Mouse (Mus musculus) forebrain, embryonic 13.5 days (tissue): ENCODE measurements around the gene Polr2e. TPM values are rescaled to one million over a fixed set of nuclear protein-coding genes. Genes with fewer than 3 reads are reported as not detected.
"Not testable (repeated sequence)": the region's sequence is repeated elsewhere in the genome, so short reads cannot be mapped to it uniquely, and the experiment has no call there.

Experiments
- ATAC-seq: fragments of 200-750 bp; cut with Nextera tagmentation; 2 replicates; pipeline ENCODE4 v1.8.0; 2017
- H3K27ac ChIP-seq: fragments of 300-500 bp; sonication (generic); 2 replicates; pipeline ENCODE4 v1.5.1; 2015; ENCODE audit warnings: inconsistent platforms, mild to moderate bottlenecking, moderate library complexity
- H3K27me3 ChIP-seq: fragments of 300-500 bp; sonication (generic); 2 replicates; pipeline ENCODE4 v1.6.1; 2015; ENCODE audit warnings: mild to moderate bottlenecking, inconsistent platforms
- H3K36me3 ChIP-seq: fragments of 300-500 bp; sonication (generic); 2 replicates; pipeline ENCODE4 v1.6.1; 2015; ENCODE audit warnings: mild to moderate bottlenecking, inconsistent platforms; ENCODE audit not compliant: poor library complexity, severe bottlenecking
- H3K4me1 ChIP-seq: fragments of 300-500 bp; sonication (generic); 2 replicates; pipeline ENCODE4 v1.6.1; 2015; ENCODE audit warnings: inconsistent platforms
- H3K4me2 ChIP-seq: fragments of 300-500 bp; sonication (generic); 2 replicates; pipeline ENCODE4 v1.6.1; 2015; ENCODE audit warnings: inconsistent platforms, mild to moderate bottlenecking, moderate library complexity
- H3K4me3 ChIP-seq: fragments of 300-500 bp; sonication (generic); 2 replicates; pipeline ENCODE4 v1.5.1; 2015; ENCODE audit warnings: mild to moderate bottlenecking, inconsistent platforms
- H3K9ac ChIP-seq: fragments of 300-500 bp; sonication (generic); 2 replicates; pipeline ENCODE4 v1.6.1; 2015; ENCODE audit warnings: mild to moderate bottlenecking, inconsistent platforms
- H3K9me3 ChIP-seq: fragments of 300-500 bp; sonication (generic); replicated peaks from 2 replicates; pipeline ENCODE4 v1.6.1; 2016; ENCODE audit warnings: inconsistent platforms
- WGBS: fragments of 180-500 bp; shearing (Covaris S2); methylation state at CpG from one replicate; pipeline ENCODE4 v1.1.7; 2015; 5-methylcytosine and 5-hydroxymethylcytosine counted together
- polyA plus RNA-seq: library from polyadenylated mRNA; unstranded; fragments of >200 nt; fragmentation: Nextera tagmentation; extraction: Ambion mirVana; gene quantifications from 2 replicates; pipeline ENCODE4 v1.2.1, GENCODE M21; 2015

Polr2e gene
- polyA plus RNA-seq, 1 experiment from 2014 or later = 193 TPM

DNA sequence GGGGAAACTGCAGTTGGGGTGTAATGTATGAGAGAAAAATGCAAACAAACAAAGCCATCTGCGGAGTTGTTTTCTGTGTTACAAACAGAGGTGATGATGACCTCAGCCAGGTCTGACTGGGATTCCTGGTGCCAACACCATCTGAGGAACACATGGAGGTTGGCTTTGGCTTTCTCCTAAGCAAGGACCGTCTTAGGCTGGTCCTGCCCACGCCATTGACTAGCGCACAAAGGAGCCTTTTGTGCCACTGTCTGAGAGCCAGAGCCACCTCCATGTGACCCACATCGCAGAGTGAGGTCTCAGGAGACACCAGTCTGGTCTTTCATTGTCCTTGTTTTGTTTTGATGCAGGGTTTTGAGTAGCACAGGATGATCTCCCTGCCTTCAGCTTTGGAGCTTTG is 8.8 kb upstream of the Polr2e start:
- no peaks in the 10 kb centered on the region for H3K36me3 ChIP-seq
- WGBS = 3% methylated on average over 5 of the region's 5 CpGs
- peak overlapping the region; percentile 11 for H3K27ac ChIP-seq
- H3K4me3 ChIP-seq = no peak overlapping the region
- H3K4me1 ChIP-seq = peaks cover 19% of the 10 kb centered on the region
- no peaks in the 10 kb centered on the region for H3K9me3 ChIP-seq
- no peak overlapping the region for H3K4me2 ChIP-seq
- H3K9ac ChIP-seq = no peak overlapping the region
- no peak for ATAC-seq
- H3K27me3 ChIP-seq = no peaks in the 10 kb centered on the region

DNA sequence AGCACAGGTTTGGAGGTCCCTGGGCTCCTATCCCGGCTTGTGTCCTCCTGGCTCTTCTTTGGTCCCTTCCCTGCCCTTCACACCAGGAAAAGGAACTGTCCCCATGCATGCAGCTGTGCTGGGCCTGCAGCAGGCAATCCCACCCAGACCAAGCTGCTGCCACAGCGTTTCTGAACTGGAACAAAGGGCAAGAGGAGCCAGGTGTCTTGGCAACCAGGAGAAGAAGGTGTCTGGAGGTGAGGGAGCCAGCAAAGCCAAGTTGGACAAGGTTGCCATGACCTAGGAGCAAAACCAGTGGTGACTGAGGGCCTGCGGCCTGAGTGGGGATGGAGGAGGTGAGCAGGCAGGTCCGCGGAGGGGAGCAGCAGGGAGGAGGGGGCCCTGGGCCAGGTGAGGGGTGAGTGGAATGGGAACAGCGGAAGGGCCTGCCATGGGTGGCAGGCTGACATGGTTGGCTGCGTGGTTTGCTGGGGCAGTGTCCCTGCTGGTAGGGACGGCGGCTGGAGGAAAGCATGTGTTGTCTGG is 7.5 kb upstream of the Polr2e start, which contains the start of gene Gpx4:
TSS of gene Gpx4 (plus strand) at position 126 of the 525 bp plus-strand sequence.
- no peaks in the 10 kb centered on the region for H3K9me3 ChIP-seq
- no peaks in the 10 kb centered on the region for H3K27me3 ChIP-seq
- H3K4me1 ChIP-seq = peaks cover 19% of the 10 kb centered on the region
- H3K9ac ChIP-seq = peak within 1 kb of the TSS; percentile 51
- no peak for ATAC-seq
- WGBS = 50% methylated on average over 9 of the region's 9 CpGs
- no peak within 1 kb of the TSS for H3K4me2 ChIP-seq
- H3K36me3 ChIP-seq = no peaks in the 10 kb centered on the region
- no peak within 1 kb of the TSS for H3K4me3 ChIP-seq
- H3K27ac ChIP-seq = no peak within 1 kb of the TSS

DNA sequence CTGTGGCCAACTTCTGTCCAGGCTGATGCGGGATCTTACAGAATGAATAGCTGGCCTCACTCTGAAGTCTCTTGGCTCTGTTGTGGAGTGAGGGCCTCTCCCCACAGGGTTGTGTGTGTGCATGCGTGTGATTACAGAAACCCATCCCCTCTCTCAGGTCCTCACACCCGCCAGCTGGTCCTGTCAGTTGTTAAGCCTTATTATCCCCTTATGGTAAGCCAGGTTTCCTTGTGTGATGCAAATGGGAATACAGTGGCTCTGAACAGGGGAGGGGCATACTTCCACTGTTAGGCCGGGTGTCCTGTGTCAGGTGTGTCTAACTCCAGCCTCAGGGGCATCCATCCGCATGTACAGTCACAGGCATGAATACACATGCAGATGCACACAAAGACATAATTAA is 6.2 kb upstream of the Polr2e start:
- Histone ChIP-seq H3K27ac (no peak overlapping the region), H3K9me3 (no peaks in the 10 kb centered on the region), H3K27me3 (no peaks in the 10 kb centered on the region), H3K4me2 (no peak overlapping the region), H3K4me1 (peaks cover 19% of the 10 kb centered on the region), H3K36me3 (no peaks in the 10 kb centered on the region), H3K9ac (no peak overlapping the region), H3K4me3 (no peak overlapping the region)
- 0 out of 2 replicates have a peak, but pooled peaks have one; percentile 17 for ATAC-seq
- WGBS = 73% methylated on average over 5 of the region's 5 CpGs

DNA sequence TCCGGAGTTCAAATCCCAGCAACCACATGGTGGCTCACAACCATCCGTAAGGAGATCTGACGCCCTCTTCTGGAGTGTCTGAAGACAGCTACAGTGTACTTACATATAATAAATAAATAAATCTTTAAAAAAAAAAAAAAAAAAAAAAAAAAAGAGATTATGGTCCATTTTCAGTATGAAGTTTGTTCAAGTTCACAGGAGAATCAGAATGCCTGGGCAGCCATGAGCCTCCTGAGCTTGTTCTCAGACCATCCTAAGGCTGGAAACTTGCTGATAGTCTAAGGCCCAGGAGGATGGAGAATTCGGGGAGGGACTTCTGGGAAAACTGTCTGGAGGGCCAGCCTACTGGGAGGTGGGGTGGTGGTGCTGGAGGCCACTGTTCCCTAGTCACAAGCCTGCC is 5.8 kb upstream of the Polr2e start:
- not testable (repeated sequence) for H3K9me3 ChIP-seq, H3K36me3 ChIP-seq, H3K4me3 ChIP-seq, H3K27me3 ChIP-seq, H3K27ac ChIP-seq, ATAC-seq, H3K4me2 ChIP-seq, H3K9ac ChIP-seq
- WGBS = 70% methylated on average over 4 of the region's 4 CpGs
- H3K4me1 ChIP-seq = peaks cover 19% of the 10 kb centered on the region

DNA sequence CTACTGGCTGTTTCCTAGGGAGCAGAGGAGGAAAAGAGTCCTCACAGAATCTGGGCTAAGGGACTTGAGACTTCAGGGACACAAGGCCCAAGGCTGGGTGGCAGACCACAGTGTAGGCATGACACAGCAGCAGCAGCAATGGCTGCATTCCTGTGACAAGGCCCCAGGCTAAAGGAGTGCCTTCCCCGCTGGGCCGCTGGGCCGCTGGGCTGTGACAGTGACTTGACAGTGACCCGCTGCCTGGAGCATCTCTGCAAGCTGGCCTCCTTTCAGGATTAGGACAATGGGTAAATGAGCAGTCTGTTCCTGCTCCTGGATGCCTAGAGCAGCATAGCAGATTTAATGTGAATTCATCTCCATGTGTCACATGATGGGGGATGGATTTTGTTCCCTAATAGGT is 4.5 kb upstream of the Polr2e start:
- 50% methylated on average over 4 of the region's 4 CpGs for WGBS
- Histone ChIP-seq H3K4me1 (peaks cover 19% of the 10 kb centered on the region), H3K27me3 (no peaks in the 10 kb centered on the region), H3K27ac (no peak overlapping the region), H3K9me3 (no peaks in the 10 kb centered on the region), H3K36me3 (no peaks in the 10 kb centered on the region), H3K4me3 (no peak overlapping the region), H3K9ac (peak overlapping the region; percentile 45; the same call in 1 of the 2 replicates), H3K4me2 (no peak overlapping the region)
- ATAC-seq = no peak

DNA sequence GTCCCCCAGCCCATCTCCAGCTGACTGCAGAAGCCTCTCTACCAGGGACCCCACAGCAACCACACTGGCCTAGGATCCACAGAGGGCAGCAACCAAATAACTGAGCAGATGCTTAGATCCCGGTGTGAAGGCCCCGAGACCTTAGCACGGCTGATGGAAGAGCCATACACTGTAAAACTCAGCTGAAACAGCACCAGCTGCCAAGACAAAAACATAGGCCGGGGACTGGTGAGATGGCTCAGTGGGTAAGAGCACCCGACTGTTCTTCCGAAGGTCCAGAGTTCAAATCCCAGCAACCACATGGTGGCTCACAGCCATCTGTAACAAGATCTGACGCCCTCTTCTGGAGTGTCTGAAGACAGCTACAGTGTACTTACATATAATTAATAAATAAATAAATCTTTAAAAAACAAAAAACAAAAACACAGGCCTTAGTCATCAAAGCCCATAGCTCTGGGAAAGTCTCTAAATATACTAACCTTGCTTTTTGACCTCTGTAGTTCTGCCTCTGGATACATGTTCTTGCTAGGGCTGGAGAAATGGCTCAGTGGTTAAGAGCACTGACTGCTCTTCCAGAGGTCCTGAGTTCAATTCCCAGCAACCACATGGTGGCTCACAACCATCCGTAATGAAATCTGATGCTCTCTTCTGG is 1.9 kb upstream of the Polr2e start:
- not testable (repeated sequence) for H3K9ac ChIP-seq, H3K27ac ChIP-seq, H3K4me3 ChIP-seq, H3K4me2 ChIP-seq, H3K9me3 ChIP-seq, H3K27me3 ChIP-seq, ATAC-seq
- H3K4me1 ChIP-seq = peaks cover 16% of the 10 kb centered on the region
- peaks cover 21% of the 10 kb centered on the region for H3K36me3 ChIP-seq
- WGBS = 90% methylated on average over 8 of the region's 8 CpGs

DNA sequence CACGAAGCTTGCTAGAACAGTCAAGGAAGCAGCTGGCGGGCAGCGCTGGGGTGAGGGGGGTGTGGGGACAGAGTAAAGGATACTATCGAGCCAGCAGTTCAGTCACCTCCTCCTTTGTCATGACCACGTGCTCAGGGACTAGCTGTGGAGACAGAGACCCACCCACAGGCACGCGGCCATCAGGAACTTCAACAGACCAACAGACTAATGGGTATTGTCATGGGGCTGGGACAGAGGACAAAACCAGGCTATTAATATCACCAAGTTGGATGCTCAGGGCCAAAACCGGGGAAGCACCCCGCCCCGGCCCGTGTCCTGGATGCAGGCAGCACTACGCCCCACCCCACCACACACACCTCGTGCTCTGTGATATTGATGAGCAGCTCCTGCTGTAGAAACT is 2.8 kb downstream of the Polr2e start:
- Histone ChIP-seq H3K27ac (no peak overlapping the region), H3K9me3 (no peaks in the 10 kb centered on the region), H3K4me1 (peaks cover 13% of the 10 kb centered on the region), H3K36me3 (peaks cover 43% of the 10 kb centered on the region), H3K4me2 (no peak overlapping the region), H3K27me3 (no peaks in the 10 kb centered on the region), H3K9ac (no peak overlapping the region), H3K4me3 (no peak overlapping the region)
- ATAC-seq = no peak
- WGBS = 91% methylated on average over 13 of the region's 13 CpGs

DNA sequence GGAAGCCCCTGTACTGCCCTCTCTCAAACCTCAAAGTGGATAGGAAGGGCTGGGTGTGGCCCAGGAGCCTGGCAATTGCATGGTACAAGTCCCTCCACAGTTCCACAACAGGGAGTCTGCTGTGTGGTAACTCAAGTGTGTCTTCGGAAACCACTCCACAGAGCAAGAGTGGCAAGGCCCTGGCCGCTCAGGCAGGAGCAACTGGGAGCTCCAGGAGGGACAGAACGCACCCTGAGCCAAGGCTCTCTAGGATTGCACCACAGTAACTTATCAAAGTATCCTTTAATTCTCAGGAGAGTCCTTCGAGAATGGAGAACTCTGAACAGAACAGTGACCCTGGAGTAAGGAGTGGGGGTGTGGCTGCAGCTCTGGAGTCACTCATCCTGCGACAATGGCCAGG is 3.9 kb downstream of the Polr2e start:
- H3K27me3 ChIP-seq = no peaks in the 10 kb centered on the region
- no peak overlapping the region for H3K27ac ChIP-seq
- peaks cover 13% of the 10 kb centered on the region for H3K4me1 ChIP-seq
- no peak for ATAC-seq
- peaks cover 43% of the 10 kb centered on the region for H3K36me3 ChIP-seq
- no peak overlapping the region for H3K4me3 ChIP-seq
- H3K9me3 ChIP-seq = no peaks in the 10 kb centered on the region
- 98% methylated on average over 5 of the region's 5 CpGs for WGBS
- H3K9ac ChIP-seq = no peak overlapping the region
- no peak overlapping the region for H3K4me2 ChIP-seq

DNA sequence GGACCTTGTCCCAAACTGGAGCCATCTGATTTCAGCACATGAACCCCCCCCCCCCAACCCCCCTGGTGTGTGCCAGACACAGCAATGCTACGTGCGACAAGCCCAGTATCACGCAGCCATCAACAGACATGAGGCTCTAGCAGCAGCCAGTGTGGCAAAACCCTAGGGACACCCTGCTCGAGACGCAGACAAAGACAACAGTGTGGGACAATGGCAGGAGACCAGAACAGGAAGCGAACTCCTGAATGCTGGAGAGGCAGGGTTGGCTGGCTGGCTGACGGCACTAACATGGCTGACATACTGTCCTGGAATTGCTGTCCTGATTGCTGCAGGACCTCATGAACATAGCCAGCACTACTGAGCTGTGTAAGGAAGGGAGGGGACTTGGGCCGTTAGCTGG is 4.4 kb downstream of the Polr2e start:
- Histone ChIP-seq H3K36me3 (peaks cover 43% of the 10 kb centered on the region), H3K27me3 (no peaks in the 10 kb centered on the region), H3K27ac (no peak overlapping the region), H3K4me3 (no peak overlapping the region), H3K9ac (no peak overlapping the region), H3K4me2 (no peak overlapping the region), H3K4me1 (peaks cover 13% of the 10 kb centered on the region), H3K9me3 (no peaks in the 10 kb centered on the region)
- no peak for ATAC-seq
- WGBS = 80% methylated on average over 8 of the region's 8 CpGs

DNA sequence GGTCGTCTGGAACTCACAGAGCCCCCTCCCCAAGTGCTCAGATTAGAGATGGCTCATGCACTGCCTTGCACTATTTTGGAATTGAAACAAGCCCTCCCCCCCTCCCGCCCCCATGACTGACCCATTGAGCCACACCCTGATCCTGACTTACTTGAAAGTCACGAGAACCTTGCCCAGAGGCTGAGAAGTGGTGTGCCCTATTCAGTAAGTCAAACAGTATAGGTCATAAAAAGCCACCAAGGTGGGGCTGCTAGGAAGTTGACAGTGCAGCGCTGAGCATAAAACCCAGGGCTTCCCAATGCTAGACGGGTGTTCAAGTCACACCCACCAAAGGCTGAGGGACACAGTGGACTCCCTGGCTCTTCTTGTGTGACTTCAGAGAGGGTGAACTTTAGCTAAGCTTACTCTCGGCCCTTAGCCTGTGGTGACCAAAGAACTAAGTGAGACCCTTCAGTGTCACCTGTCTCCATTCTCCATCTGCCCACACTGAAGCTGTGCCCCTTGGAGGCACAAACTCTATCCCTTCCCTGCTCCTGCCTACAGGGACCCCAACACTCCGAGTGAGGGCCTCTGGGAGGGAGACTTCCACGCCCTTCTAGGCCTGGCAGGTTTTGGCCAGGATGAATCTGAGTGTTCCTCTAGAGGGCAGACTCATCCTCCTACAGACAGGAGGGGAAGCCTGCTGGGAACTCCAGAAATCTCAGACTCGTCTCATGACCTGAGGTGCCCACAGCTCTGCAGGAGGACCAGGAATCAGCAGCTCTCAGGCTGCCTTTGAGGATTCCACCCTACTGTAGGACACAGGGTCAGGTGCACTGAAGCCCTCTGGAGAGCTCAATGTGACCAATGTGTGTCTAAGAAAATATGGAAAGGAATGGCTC is 5.8 kb downstream of the Polr2e start:
- ATAC-seq = no peak
- H3K27me3 ChIP-seq = no peaks in the 10 kb centered on the region
- no peak overlapping the region for H3K4me2 ChIP-seq
- 51% methylated on average over 9 of the region's 9 CpGs for WGBS
- H3K36me3 ChIP-seq = peaks cover 43% of the 10 kb centered on the region
- no peaks in the 10 kb centered on the region for H3K9me3 ChIP-seq
- no peak overlapping the region for H3K27ac ChIP-seq
- no peak overlapping the region for H3K4me3 ChIP-seq
- peaks cover 10% of the 10 kb centered on the region for H3K4me1 ChIP-seq
- no peak overlapping the region for H3K9ac ChIP-seq

DNA sequence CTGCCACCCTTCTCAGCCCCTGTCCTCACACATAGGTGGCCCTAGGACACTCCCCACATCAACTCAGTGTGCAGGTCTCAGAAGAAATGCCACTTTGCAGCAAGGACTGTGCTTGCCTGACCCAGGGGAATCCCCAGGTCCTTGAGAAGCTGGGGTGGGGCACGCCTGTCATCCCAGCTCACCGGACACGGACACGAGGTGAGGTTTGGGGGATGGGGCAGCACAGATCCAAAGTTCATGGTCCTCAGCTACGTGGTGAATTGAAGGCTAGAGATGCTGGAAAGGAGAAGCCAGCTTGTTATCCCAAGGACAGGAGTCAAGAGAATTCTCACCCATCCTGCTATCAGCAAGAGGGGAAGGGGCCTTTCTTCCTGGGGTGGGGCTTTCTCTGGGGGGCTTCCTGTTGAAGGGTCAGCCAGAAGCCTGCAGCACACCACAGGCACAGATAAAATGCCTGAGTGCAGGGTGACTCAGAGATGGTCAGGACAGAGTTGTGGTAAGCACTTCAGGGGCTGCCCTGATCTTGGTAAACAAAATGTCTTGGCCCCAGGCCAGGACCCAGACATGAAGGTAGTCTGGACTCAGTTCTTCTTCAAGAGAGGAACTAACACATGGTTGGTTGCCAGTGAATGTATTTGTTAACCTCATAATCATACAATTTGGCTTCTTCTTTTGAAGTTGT is 6.7 kb downstream of the Polr2e start:
- no peaks in the 10 kb centered on the region for H3K27me3 ChIP-seq
- peaks cover 2% of the 10 kb centered on the region for H3K4me1 ChIP-seq
- no peak overlapping the region for H3K27ac ChIP-seq
- peaks cover 36% of the 10 kb centered on the region for H3K36me3 ChIP-seq
- no peak overlapping the region for H3K9ac ChIP-seq
- 72% methylated on average over 5 of the region's 5 CpGs for WGBS
- no peak overlapping the region for H3K4me3 ChIP-seq
- no peaks in the 10 kb centered on the region for H3K9me3 ChIP-seq
- no peak for ATAC-seq
- H3K4me2 ChIP-seq = no peak overlapping the region

DNA sequence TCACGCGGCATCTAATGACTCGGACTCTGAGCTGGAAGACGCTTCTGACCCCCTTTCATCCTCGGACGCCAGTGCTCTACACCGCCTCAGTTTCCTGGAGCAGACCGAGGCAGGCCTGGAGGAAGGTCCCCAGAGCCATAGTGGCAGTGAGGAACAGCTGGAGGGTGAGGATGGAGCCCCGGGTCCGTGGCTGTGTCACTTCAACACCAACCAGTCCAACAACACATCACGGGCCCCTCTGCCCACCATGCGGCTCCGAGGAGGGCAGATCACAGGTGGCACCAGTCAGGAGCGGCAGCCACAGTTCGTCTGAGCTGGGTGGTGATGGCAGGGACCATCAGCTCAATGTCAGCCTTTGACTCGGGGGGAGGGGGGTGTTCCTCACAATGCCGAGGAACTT is 8.9 kb downstream of the Polr2e start:
- WGBS = 85% methylated on average over 17 of the region's 17 CpGs
- no peaks in the 10 kb centered on the region for H3K9me3 ChIP-seq
- ATAC-seq = no peak

More for the DNA sequence above, 8.9 kb downstream of the Polr2e start:
- no peaks in the 10 kb centered on the region for H3K4me1 ChIP-seq
- peaks cover 14% of the 10 kb centered on the region for H3K36me3 ChIP-seq
- no peak overlapping the region for H3K4me3 ChIP-seq
- no peaks in the 10 kb centered on the region for H3K27me3 ChIP-seq
- H3K27ac ChIP-seq = no peak overlapping the region
- 0 out of 2 replicates have a peak overlapping the region, but pooled peaks have one; percentile 12 for H3K9ac ChIP-seq
- H3K4me2 ChIP-seq = no peak overlapping the region
